Mouse (Mus musculus) heart, postnatal 4 days (tissue): ENCODE data around the gene Nfkbid. TPM values are rescaled to one million over a fixed set of nuclear protein-coding genes. Genes with fewer than 3 reads are reported as not detected.
"Not testable (repeated sequence)": the region's sequence is repeated elsewhere in the genome, so short reads cannot be mapped to it uniquely, and the experiment has no call there.

ENCODE experiments used
- DNase-seq: peaks from one replicate; pipeline ENCODE4 v3.0.0; 2021
- total RNA-seq, 2 experiments: library from RNA; stranded (reverse); gene quantifications; 2 replicates each; pipeline ENCODE4 v1.2.3; 2021

Nfkbid gene
- total RNA-seq, 2 experiments from 2014 or later = 0.43 to 1.3 TPM

DNA sequence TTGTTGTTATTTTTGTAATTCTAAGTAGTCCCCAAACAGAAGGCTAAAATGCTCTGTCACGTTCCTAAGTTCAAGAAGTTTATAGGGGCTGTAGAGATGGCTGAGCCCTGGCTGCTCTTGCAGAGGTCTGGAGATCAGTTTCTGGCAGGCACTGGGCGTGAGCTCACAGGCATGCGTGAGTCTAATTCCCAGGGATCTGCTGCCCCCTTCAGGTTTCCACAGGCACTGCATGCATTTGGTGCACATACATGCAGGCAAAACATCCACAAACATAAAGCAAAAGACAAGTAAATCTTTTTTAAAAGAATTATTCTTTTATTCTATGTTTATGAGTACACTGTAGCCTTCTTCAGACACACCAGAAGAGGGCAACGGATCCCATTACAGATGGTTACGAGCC is 50.9 kb downstream of the Nfkbid start:
- DNase-seq = peak; percentile 52

DNA sequence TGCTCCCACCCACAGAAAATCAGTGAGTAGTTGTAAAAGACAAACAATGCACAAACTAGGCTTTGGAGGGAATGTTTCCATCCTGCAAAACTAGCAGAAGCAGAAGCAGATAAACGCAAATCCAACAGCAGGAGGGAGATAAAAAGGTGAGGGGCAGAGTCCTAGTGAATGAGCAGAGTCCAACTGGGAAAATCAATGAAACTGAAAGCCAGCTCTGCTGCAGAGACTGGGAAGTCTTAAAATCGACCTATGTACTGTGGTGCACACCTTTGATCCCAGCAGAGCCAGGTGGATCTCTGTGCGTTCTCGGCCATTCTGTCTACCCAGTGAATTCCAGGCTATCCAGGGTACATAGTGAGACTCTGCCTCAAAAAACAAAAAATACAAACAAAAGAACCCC is 53.5 kb downstream of the Nfkbid start:
- DNase-seq = no peak

DNA sequence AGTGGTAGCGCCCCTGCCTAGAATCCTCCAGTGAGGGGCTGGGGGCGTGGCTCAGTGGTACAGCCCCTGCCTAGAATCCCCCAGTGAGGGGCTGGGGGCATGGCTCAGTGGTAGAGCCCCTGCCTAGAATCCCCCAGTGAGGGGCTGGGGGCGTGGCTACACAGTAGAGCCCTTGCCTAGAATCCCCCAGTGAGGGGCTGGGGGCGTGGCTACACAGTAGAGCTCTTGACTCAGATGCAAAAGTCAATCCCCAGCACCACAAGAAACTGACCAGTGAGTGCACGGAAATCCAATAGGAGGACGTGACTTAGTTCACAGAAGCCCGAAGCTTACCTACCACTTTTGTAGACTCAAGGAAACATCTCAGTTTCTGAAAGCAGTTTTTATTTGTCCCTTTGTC is 54.6 kb downstream of the Nfkbid start:
- DNase-seq = not testable (repeated sequence)

DNA sequence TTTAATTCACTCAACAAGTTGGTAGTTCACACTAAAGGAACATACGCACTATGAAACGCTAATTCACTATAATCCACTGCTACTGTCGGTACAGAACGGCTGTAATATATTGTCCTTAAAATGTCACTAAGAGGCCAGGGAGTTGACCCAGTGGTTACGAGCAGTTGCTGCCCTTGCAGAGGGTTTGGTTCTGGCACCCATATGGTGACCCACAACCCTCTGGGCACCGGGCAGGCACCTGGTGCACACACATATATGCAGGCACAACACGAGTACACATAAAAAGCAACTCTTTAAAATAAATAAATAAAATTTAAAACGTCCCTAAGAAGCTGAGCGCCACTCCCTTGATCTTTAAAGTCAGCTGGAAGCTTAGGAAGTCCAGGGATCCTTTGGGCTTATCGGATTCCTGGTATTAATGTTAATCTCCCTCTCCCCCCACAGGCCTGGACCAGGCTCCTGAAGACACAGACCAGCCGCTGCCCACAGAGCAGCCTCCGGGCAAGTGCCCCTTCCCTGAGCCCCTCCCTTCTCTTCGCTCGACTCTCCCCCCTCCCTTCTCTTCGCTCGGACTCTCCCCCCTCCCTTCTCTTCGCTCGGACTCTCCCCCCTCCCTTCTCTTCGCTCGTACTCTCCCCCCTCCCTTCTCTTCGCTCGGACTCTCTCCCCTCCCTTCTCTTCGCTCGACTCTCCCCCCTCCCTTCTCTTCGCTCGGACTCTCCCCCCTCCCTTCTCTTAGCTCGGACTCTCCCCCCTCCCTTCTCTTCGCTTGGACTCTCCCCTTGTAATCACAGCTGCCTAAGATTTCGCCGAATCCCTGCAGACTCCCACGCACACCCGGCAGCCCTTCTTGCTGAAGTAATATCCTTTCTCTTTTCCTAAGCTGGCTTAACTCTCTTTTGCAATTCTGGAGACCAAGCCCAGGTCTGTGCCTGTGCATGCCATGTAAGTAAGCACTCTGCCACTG is 56.2 kb downstream of the Nfkbid start:
- peak; percentile 23 for DNase-seq

Other genes starting within 250 kb of the Nfkbid start
- 100 to 1,000 TPM; 693 to 795 TPM for gene Cox7a1, start 237.6 kb upstream of the Nfkbid start, total RNA-seq
- 100 to 1,000 TPM; 251 to 261 TPM for gene Capns1, start 222.9 kb upstream of the Nfkbid start, total RNA-seq
- gene Polr2i, start 189.8 kb upstream of the Nfkbid start, total RNA-seq = 10 to 100 TPM; 61.9 to 70.3 TPM
- 10 to 100 TPM; 77.2 to 78.9 TPM for gene Tbcb, start 189.5 kb upstream of the Nfkbid start, total RNA-seq
- not detected for gene Ovol3, start 186.0 kb upstream of the Nfkbid start, total RNA-seq
- under 1 TPM; 0.38 to 0.54 TPM for gene Thap8, start 141.6 kb upstream of the Nfkbid start, total RNA-seq
- gene Wdr62, start 141.3 kb upstream of the Nfkbid start, total RNA-seq = 10 to 100 TPM in 1 of 2 experiments, 1 to 10 TPM in 1; 9.7 to 12.3 TPM
- 10 to 100 TPM; 10.1 to 12.8 TPM for gene Clip3, start 130.0 kb upstream of the Nfkbid start, total RNA-seq
- 10 to 100 TPM; 29.4 to 30.8 TPM for gene Alkbh6, start 113.0 kb upstream of the Nfkbid start, total RNA-seq
- gene Syne4, start 106.9 kb upstream of the Nfkbid start, total RNA-seq = 1 to 10 TPM; 1.3 to 3.2 TPM
- gene E130208F15Rik, start 100.0 kb upstream of the Nfkbid start, total RNA-seq = under 1 TPM; 0.70 to 0.91 TPM
- 10 to 100 TPM; 15.5 to 16.6 TPM for gene Sdhaf1, start 97.8 kb upstream of the Nfkbid start, total RNA-seq
- gene Lrfn3, start 59.0 kb upstream of the Nfkbid start, total RNA-seq = 1 to 10 TPM; 1.4 to 2.2 TPM
- gene Tyrobp, start 8.0 kb upstream of the Nfkbid start, total RNA-seq = 10 to 100 TPM; 11.1 to 13.5 TPM
- under 1 TPM in 1 of 2 experiments, not detected in 1; 0.88 TPM for gene Hcst, start 1.9 kb upstream of the Nfkbid start, total RNA-seq
- 1 to 10 TPM; 6.0 to 7.4 TPM for gene Aplp1, start 23.8 kb downstream of the Nfkbid start, total RNA-seq
- gene Kirrel2, start 36.0 kb downstream of the Nfkbid start, total RNA-seq = under 1 TPM in 1 of 2 experiments, not detected in 1; 0.34 TPM
- not detected for gene Nphs1, start 36.6 kb downstream of the Nfkbid start, total RNA-seq
- not detected for gene Prodh2, start 71.9 kb downstream of the Nfkbid start, total RNA-seq
- 10 to 100 TPM in 1 of 2 experiments, 1 to 10 TPM in 1; 7.3 to 12.8 TPM for gene Arhgap33, start 113.3 kb downstream of the Nfkbid start, total RNA-seq
- 100 to 1,000 TPM; 279 to 308 TPM for gene Hspb6, start 130.4 kb downstream of the Nfkbid start, total RNA-seq
- 1 to 10 TPM; 5.2 to 7.8 TPM for gene Proser3, start 130.6 kb downstream of the Nfkbid start, total RNA-seq
- 10 to 100 TPM; 14.8 to 17.1 TPM for gene Lin37, start 138.1 kb downstream of the Nfkbid start, total RNA-seq
- gene U2af1l4, start 141.6 kb downstream of the Nfkbid start, total RNA-seq = 10 to 100 TPM; 70.5 to 72.7 TPM
- 1 to 10 TPM; 2.1 to 3.1 TPM for gene Gm49396, start 141.6 kb downstream of the Nfkbid start, total RNA-seq
- gene Psenen, start 141.9 kb downstream of the Nfkbid start, total RNA-seq = 10 to 100 TPM; 80.0 to 83.8 TPM
- gene Igflr1, start 143.7 kb downstream of the Nfkbid start, total RNA-seq = 1 to 10 TPM; 1.1 to 1.2 TPM
- gene Kmt2b, start 167.0 kb downstream of the Nfkbid start, total RNA-seq = 10 to 100 TPM; 29.5 to 35.8 TPM
- not detected for gene Zbtb32, start 177.2 kb downstream of the Nfkbid start, total RNA-seq
- under 1 TPM; 0.62 to 0.86 TPM for gene Upk1a, start 191.1 kb downstream of the Nfkbid start, total RNA-seq
- 1,000 to 10,000 TPM; 2,883 to 3,014 TPM for gene Cox6b1, start 204.4 kb downstream of the Nfkbid start, total RNA-seq
- not detected for gene Etv2, start 214.1 kb downstream of the Nfkbid start, total RNA-seq
- gene Rbm42, start 228.6 kb downstream of the Nfkbid start, total RNA-seq = 10 to 100 TPM; 58.8 to 62.2 TPM
- gene Haus5, start 243.3 kb downstream of the Nfkbid start, total RNA-seq = 10 to 100 TPM; 13.1 to 16.6 TPM
- gene Pmis2, start 249.9 kb downstream of the Nfkbid start, total RNA-seq = not detected